Mouse (Mus musculus) kidney, embryonic 16.5 days (tissue): ENCODE measurements around the gene Shisa9. TPM values are rescaled to one million over a fixed set of nuclear protein-coding genes. Genes with fewer than 3 reads are reported as not detected.

Source experiments
- ATAC-seq: fragments of 200-750 bp; cut with Nextera tagmentation; 2 replicates; pipeline ENCODE4 v1.8.0; 2017; ENCODE audit warnings: moderate TSS enrichment; ENCODE audit not compliant: low FRiP score, low TSS enrichment
- H3K27ac ChIP-seq: fragments of 300-500 bp; sonication (generic); 2 replicates; pipeline ENCODE4 v1.5.1; 2014; ENCODE audit warnings: low read length
- H3K27me3 ChIP-seq: fragments of 300-500 bp; sonication (generic); 2 replicates; pipeline ENCODE4 v1.6.1; 2014; ENCODE audit warnings: low read length, control low read depth, mixed read lengths; ENCODE audit not compliant: insufficient read depth
- H3K36me3 ChIP-seq: fragments of 300-500 bp; sonication (generic); 2 replicates; pipeline ENCODE4 v1.6.1; 2014; ENCODE audit warnings: low read length, control low read depth, mixed read lengths; ENCODE audit not compliant: insufficient read depth
- H3K4me1 ChIP-seq: fragments of 300-500 bp; sonication (generic); 2 replicates; pipeline ENCODE4 v1.6.1; 2014; ENCODE audit warnings: low read length, control low read depth, mixed read lengths; ENCODE audit not compliant: insufficient read depth
- H3K4me2 ChIP-seq: fragments of 300-500 bp; sonication (generic); replicated peaks from 2 replicates; pipeline ENCODE4 v1.6.1; 2014; ENCODE audit warnings: low read depth, low read length
- H3K4me3 ChIP-seq: fragments of 300-500 bp; sonication (generic); 2 replicates; pipeline ENCODE4 v1.5.1; 2014; ENCODE audit warnings: mild to moderate bottlenecking, low read length
- H3K9ac ChIP-seq: fragments of 300-500 bp; sonication (generic); replicated peaks from 2 replicates; pipeline ENCODE4 v1.6.1; 2014; ENCODE audit warnings: low read length
- H3K9me3 ChIP-seq: fragments of 300-500 bp; sonication (generic); 2 replicates; pipeline ENCODE4 v1.6.1; 2016; ENCODE audit warnings: low read length, control low read depth
- WGBS: fragments of 180-500 bp; shearing (Covaris S2); extraction: QIAGEN DNeasy Blood & Tissue Kit; methylation state at CpG from one replicate; pipeline ENCODE4 v1.1.7; 2014; 5-methylcytosine and 5-hydroxymethylcytosine counted together
- polyA plus RNA-seq: library from polyadenylated mRNA; unstranded; fragments of >200 nt; fragmentation: Nextera tagmentation; extraction: Ambion mirVana; gene quantifications from 2 replicates; pipeline ENCODE4 v1.2.1, GENCODE M21; 2015

Gene Shisa9
- polyA plus RNA-seq, 1 experiment from 2014 or later, result 0.34 TPM

DNA sequence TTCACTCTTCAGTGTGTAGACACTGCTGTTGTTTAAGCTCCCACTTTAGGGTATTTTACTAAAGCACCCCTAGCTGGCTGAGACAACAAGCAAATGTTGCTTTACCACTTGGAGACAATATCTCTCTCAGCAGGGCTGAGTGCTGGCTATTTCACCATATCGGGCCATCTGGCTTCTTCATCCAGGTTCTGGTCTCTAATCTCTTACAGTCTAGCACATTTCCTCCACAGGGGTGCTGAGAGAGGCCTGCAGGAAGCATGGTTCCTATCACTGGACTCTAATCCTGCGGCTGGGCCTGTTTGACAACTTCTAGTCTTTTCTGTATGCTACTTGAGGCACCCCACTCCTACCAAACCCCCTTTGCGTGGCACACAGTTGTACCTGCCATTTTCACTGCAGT is 51.7 kb downstream of the Shisa9 start:
- no peaks in the 10 kb centered on the region for H3K9me3 ChIP-seq
- H3K27ac ChIP-seq, result no peak overlapping the region
- no peak overlapping the region for H3K4me3 ChIP-seq
- H3K4me2 ChIP-seq, result no peak overlapping the region
- WGBS, result 75% methylated on average over 3 of the region's 3 CpGs
- no peak for ATAC-seq
- no peaks in the 10 kb centered on the region for H3K36me3 ChIP-seq
- no peaks in the 10 kb centered on the region for H3K27me3 ChIP-seq
- no peaks in the 10 kb centered on the region for H3K4me1 ChIP-seq
- no peak overlapping the region for H3K9ac ChIP-seq

DNA sequence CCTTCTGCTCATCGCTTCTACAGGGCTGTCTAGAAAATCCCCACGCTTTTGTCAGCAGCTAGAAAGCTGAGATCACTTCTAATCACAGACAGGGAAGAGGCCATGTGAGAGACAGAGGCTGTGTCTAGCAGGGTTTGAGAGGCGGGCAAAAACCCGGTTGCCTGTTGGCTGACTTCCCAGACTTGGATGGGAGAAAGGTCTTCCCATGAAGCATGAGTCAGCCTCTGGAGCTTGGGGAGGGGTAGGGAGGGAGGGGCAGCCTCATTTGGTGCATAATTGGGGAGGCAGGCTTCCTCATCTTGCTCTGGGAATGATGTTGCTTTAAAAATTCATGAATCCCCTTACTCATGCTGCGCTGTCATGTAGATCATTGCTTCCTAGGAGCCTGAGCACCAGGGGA is 57.0 kb downstream of the Shisa9 start:
- 0 out of 2 replicates have a peak, but pooled peaks have one; percentile 46 for ATAC-seq
- Histone ChIP-seq H3K9me3 (no peaks in the 10 kb centered on the region), H3K4me2 (no peak overlapping the region), H3K9ac (no peak overlapping the region), H3K4me1 (no peaks in the 10 kb centered on the region), H3K36me3 (no peaks in the 10 kb centered on the region), H3K4me3 (no peak overlapping the region), H3K27me3 (no peaks in the 10 kb centered on the region), H3K27ac (no peak overlapping the region)
- 65% methylated on average over 5 of the region's 5 CpGs for WGBS

DNA sequence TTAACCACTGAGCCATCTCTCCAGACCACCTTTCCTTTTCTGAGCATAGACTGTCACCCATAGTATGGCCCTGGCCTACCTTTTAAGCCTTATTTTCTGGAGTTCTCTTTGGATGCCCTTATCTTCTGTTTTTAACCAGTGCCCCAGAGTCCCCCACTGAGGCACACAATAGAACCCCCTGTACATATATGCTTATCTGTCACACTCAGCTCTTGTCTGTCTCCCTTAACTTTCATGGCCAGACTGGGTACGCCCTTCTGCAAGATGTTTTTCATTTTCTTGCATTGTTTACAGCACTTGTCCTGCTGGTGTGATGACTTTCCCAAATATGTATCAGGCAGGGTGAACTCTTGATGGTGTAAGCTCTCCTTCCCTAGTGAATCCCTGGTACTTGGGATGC is 68.1 kb downstream of the Shisa9 start:
- Histone ChIP-seq H3K4me1 (no peaks in the 10 kb centered on the region), H3K36me3 (no peaks in the 10 kb centered on the region), H3K4me2 (no peak overlapping the region), H3K9me3 (no peaks in the 10 kb centered on the region), H3K4me3 (no peak overlapping the region), H3K27me3 (no peaks in the 10 kb centered on the region), H3K9ac (no peak overlapping the region), H3K27ac (no peak overlapping the region)
- 92% methylated on average over 1 of the region's 1 CpGs for WGBS
- no peak for ATAC-seq

DNA sequence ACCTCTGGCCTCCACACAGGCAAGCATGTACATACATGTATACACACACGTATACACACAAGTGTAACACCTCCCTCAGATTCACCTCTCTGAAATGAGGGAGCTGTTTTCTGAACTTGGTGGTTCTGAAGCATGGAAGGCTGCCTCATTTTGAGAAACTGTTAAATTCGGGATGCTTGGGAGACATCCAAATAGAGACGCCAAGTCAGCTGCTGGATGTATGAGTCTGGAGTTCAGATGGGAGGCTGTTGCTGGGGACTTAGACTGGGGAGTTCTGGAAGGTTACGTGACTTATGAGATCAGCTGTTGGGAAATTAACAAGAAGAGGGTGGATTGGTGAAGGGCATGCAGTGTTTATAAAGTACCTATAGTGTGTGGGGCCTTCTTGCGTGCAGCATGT is 88.7 kb downstream of the Shisa9 start:
- no peaks in the 10 kb centered on the region for H3K36me3 ChIP-seq
- H3K9ac ChIP-seq, result no peak overlapping the region
- no peak overlapping the region for H3K4me3 ChIP-seq
- H3K27me3 ChIP-seq, result no peaks in the 10 kb centered on the region
- ATAC-seq, result no peak
- no peaks in the 10 kb centered on the region for H3K9me3 ChIP-seq
- no peaks in the 10 kb centered on the region for H3K4me1 ChIP-seq
- no peak overlapping the region for H3K27ac ChIP-seq
- no peak overlapping the region for H3K4me2 ChIP-seq
- 54% methylated on average over 5 of the region's 5 CpGs for WGBS

DNA sequence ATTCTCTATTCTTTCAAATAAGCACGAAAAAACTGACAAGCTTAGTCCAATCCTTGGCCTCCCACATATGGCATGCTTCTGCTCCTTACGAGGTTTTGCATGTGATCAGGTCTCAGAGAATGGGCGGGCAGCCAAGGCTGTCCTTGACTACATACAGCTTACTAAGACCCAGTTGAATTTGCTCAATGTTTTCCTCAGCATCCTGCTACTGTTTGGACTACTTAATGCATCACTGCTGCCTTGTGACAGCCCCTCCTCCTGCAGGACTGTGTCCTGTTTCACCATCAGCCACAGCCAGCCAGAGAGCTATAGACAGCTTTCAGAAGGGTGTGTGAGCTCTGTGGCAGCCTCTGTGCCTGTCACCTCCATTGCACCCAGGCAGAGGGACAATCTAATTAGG is 92.4 kb downstream of the Shisa9 start:
- Histone ChIP-seq H3K27me3 (no peaks in the 10 kb centered on the region), H3K9me3 (no peaks in the 10 kb centered on the region), H3K27ac (no peak overlapping the region), H3K36me3 (no peaks in the 10 kb centered on the region), H3K4me2 (no peak overlapping the region), H3K4me3 (no peak overlapping the region), H3K4me1 (no peaks in the 10 kb centered on the region), H3K9ac (no peak overlapping the region)
- 51% methylated on average over 3 of the region's 3 CpGs for WGBS
- peak; percentile 40; the same call in 1 of the 2 replicates for ATAC-seq

DNA sequence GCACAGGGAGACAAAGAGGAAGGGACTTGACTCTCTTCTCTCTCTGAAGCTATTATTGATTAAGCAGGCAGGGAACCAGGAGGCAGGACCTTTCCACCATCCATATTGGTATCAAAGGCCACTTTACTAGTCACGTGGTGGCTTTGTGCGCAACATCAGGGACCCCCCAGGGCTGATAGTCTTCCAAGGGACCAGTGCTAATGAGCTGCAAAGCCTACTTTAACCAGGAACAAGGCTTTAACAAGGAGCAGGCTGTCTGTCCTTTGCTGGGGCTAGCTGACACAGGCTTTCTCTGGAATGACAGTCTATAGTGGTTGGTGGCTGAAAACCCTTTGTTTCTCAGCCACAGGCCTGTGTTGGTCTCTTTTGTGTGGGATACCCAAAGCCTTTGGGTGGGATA is 92.8 kb downstream of the Shisa9 start:
- no peaks in the 10 kb centered on the region for H3K4me1 ChIP-seq

DNA sequence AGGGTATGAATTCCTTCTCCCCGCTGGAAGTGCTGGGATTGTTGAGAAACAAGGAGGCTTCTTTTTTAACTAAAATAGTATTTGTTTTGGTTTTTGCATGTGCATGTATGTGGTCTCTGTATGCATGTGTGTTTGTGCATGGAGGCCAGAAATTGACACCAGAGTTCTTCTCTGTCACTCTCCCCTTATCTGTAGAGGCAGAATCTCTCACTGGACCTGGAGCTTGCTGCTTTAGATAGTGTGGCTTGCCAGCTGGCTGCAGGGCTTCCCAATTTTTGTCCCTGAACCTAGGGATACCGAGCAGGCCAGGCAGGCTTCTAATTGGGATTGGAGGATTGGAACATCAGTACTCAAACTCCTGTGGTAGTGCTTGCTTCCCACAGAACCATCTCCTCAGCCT is 99.2 kb downstream of the Shisa9 start:
- 83% methylated on average over 2 of the region's 2 CpGs for WGBS
- no peak overlapping the region for H3K9ac ChIP-seq

More for the DNA sequence above, 92.8 kb downstream of the Shisa9 start:
- no peaks in the 10 kb centered on the region for H3K9me3 ChIP-seq
- H3K4me2 ChIP-seq, result no peak overlapping the region
- WGBS, result 72% methylated on average over 2 of the region's 2 CpGs
- H3K27me3 ChIP-seq, result no peaks in the 10 kb centered on the region
- H3K27ac ChIP-seq, result no peak overlapping the region
- no peak for ATAC-seq
- no peaks in the 10 kb centered on the region for H3K36me3 ChIP-seq
- no peak overlapping the region for H3K9ac ChIP-seq
- no peak overlapping the region for H3K4me3 ChIP-seq

DNA sequence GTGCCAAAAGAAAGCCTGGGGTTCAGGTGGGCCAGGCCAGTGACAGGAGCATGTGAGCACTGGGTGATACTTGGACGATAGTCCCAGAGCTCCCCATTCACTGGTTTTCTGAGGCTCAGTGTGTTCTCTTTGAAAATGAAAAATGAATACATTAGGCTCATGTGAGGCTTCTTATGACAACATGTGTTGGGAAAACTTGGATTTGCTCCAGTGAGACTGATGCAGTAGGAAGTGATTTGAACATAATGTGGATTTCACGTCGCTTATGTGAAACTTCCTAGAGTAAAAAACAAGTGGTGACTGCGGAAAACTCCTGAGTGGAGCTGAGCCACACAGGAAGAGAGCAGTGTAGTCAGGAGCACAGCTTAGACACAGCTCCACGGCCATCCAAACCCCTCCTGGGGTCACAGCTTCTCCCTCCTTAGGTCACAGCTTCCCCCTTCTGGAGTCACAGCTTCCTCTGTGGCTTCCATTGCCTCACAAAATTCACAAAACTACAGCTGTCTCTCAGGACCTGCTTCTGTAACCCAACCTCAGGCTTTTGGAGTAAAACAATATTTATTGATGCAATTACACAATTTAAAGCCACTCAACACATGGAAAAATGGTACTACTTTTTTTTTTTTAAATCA is 106.8 kb downstream of the Shisa9 start:
- 64% methylated on average over 5 of the region's 5 CpGs for WGBS
- Histone ChIP-seq H3K27ac (no peak overlapping the region), H3K4me1 (no peaks in the 10 kb centered on the region), H3K9me3 (no peaks in the 10 kb centered on the region), H3K36me3 (no peaks in the 10 kb centered on the region), H3K27me3 (no peaks in the 10 kb centered on the region), H3K4me2 (no peak overlapping the region), H3K9ac (no peak overlapping the region), H3K4me3 (no peak overlapping the region)
- ATAC-seq, result no peak

More for the DNA sequence above, 99.2 kb downstream of the Shisa9 start:
- H3K9me3 ChIP-seq, result no peaks in the 10 kb centered on the region
- H3K4me2 ChIP-seq, result no peak overlapping the region
- H3K4me3 ChIP-seq, result no peak overlapping the region
- no peak overlapping the region for H3K27ac ChIP-seq
- H3K36me3 ChIP-seq, result no peaks in the 10 kb centered on the region
- ATAC-seq, result no peak
- no peaks in the 10 kb centered on the region for H3K27me3 ChIP-seq
- H3K4me1 ChIP-seq, result no peaks in the 10 kb centered on the region

DNA sequence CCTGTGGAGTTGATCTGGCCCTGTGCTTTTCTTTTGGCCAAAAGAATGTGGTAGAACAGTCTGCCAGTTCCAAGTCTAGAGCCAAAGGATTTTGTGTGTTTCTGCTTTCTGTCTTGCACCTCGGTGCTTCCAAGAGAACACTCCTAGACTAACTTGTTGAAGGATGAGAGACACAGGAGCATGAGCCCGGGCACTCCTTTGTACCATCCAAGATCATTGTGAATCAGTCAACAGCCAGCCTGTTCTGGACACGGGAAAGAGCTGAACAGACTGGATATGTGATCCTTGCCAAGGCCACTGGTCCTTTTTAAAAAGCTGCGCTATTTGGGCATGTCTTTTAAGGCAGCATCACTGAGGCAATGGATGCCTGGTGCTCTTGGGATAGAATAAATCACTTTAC is 109.3 kb downstream of the Shisa9 start:
- H3K27ac ChIP-seq, result no peak overlapping the region
- no peaks in the 10 kb centered on the region for H3K36me3 ChIP-seq
- H3K4me1 ChIP-seq, result no peaks in the 10 kb centered on the region
- H3K4me3 ChIP-seq, result no peak overlapping the region
- H3K9ac ChIP-seq, result no peak overlapping the region
- no peaks in the 10 kb centered on the region for H3K9me3 ChIP-seq
- no peak overlapping the region for H3K4me2 ChIP-seq
- WGBS, result 84% methylated on average over 4 of the region's 4 CpGs
- ATAC-seq, result no peak
- no peaks in the 10 kb centered on the region for H3K27me3 ChIP-seq

DNA sequence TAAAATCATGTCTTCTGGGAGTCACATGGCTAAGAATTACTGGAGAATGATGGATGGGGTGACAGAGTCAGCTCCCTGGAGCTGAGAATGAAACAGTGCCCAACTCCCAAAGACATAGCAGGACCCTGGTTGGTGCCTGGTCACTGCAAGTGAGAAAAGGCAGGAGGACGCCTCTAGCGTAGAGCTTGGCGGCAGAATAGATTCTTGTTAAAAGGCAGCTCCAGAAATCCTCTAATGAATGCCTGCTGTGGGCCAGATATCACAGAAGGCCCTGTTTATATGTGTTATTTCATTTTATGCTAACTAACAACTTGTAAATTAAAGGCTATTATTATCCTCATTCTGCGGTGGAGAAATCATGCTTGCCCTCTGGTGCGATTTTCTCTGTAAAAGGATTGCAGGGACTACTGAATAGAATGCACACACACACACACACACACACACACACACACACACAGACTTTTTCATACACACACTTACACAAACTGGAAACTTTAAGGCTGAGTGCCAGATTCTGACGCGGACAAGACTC is 110.9 kb downstream of the Shisa9 start:
- Histone ChIP-seq H3K9ac (no peak overlapping the region), H3K4me3 (no peak overlapping the region), H3K27ac (no peak overlapping the region), H3K4me1 (no peaks in the 10 kb centered on the region), H3K9me3 (no peaks in the 10 kb centered on the region), H3K4me2 (no peak overlapping the region), H3K36me3 (no peaks in the 10 kb centered on the region), H3K27me3 (no peaks in the 10 kb centered on the region)
- no peak for ATAC-seq
- WGBS, result 75% methylated on average over 7 of the region's 7 CpGs
